Mouse (Mus musculus): ENCODE measurements around the gene Rpl13a.
"Not testable (repeated sequence)": the region's sequence is repeated elsewhere in the genome, so short reads cannot be mapped to it uniquely, and the experiment has no call there.

Rpl13a gene

DNA sequence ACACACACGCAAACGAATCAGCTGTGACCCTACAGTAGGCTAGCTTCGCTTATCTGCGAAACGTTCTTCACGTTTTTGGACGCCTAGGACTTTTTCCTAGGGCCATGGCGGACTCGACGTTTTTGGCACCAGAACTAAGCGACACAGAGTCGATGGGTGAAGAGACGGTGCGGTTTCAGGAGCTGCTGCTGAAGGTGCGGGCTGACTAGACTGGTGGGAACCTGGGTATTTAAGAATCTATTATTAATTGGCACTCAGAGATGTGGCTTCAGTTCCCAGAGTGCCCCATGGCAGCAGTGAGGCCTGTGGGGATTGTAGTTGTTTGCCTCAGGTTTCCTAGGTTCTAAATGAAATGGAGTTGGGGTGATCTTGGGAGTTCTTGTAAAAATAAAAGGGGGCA is 27.6 kb upstream of the Rpl13a start:
- DNase-seq (ENCODE audit: low spot score in 2 of 2), result no peak

DNA sequence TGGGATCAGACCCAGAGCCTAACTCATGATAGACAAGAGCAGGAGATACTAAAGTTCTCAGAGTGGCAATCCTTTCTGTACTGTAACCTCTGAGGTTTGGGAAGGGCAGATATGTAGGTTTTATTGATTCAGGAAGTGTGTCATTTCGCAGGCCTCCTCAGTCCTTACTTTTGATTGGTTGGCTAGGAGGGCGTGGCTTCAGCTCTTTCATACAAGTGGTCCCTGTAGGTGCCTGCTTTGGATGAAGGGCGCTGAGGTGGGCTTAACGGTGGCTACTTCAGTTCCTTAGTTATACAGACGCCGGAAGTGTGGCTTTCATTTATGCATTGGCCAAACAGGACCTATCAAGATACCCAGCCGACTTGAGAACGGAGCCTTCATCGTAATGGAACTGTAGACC is 27.0 kb upstream of the Rpl13a start:
- DNase-seq (ENCODE audit: low spot score in 2 of 2), result no peak

DNA sequence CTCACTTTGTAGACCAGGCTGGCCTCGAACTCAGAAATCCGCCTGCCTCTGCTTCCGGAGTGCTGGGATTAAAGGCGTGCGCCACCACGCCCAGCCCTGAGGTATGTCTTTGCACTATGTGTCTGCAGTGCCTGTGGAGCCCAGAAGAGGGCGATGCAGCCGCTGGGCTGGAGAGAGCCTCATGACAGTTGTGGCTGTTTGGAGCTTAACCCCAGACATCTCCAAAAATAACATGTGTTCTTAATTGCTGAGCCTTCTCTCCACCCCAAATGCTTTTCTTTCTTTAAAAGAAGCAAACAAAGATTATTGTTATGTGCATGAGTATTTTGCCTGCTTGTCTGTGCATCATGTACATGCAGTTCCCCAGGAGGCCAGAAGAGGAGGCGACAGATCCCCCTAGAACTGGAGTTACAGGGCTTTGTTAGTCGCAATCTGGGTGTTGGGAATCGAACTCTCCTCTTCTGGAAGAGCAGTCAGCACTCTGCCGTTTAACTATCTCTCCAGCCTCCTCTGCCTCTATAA is 26.5 kb upstream of the Rpl13a start:
- DNase-seq (ENCODE audit: low spot score in 2 of 2), result peak in 1 of 2 experiments; percentile 32

DNA sequence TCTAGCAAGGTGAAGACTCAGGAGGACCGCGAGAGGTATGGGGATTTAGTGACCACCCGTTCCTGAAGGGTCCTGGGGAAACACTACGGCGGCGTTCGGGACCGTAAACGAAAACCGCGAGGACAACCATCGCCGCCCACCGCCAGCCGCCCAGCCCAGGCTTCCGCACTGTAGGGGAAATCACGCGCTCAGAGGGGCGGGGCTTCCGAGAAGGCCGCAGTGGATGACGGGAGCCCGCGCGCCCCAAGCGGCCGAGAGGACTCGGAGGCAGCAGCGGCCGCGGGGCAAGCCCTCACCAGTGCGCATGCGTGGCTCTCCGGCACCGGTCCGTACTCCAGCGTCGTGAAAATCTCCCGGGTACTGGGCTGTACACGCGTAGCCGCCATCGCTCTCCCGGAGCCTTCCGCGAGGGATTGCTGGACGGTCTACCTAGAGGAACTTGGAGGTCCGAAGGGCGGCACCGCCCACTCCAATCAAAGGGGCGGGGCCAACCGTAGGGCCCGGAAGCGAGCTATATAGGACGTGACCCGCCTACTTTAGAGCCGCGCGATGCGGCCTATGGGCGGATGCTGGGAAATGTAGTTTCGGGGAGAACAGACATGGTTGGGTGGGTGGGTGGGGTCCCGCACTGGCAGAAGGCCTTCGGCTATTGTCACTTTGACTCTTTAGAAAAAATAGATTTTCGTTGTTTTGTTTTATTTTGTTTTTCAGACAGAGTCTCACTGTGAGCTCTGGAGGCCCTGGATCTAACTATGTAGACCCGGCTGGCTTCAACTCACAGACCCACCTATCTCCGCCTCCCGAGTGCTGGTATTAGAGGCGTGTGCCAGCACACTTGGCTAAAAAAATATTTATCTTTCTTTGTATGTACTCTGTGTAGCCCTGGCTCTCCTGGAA is 25.8 kb upstream of the Rpl13a start, which contains the start of the genes Pih1d1 and Aldh16a1:
Pih1d1 (plus strand) TSS at position 208 of the 897 bp plus-strand sequence.
Aldh16a1 (minus strand) TSS at position 489 of the 897 bp plus-strand sequence.
- peak; percentile 96 to 97 for DNase-seq (ENCODE audit: low spot score in 2 of 2)

DNA sequence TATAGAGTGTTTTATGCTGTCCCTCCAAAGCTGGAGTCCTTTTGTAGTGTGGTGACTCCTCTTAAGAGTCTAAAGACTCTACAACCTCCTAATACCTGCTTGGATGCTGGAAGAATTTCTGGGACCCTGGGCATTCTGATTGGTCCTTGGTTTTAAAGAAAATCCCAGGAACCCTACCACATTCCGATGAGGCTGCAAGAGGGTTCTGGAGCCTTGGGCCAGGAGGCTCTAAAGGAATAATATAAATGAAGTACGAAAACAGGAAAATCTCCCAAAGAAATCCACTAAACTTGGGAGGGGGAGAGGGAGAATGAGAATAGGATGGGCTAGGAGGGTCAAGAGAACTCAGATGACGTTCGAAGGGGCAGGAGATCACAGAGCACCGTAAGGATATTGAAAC is 25.0 kb upstream of the Rpl13a start:
- DNase-seq (ENCODE audit: low spot score in 2 of 2), result no peak

DNA sequence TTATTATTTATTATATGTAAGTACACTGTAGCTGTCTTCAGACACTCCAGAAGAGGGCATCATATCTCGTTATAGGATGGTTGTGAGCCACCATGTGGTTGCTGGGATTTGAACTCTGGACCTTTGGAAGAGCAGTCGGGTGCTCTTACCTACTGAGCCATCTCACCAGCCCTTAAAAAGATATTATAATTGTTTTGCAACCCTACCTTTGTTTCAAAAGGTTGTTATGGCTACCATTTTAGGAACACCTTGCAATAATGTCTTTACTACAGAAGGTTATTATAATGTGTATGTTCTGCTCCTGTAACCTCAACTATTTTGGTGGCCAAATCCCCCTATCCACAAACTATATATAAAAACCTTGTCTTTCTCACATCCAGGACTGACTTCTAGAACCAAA is 24.5 kb upstream of the Rpl13a start:
- DNase-seq (ENCODE audit: low spot score in 2 of 2), result not testable (repeated sequence)

DNA sequence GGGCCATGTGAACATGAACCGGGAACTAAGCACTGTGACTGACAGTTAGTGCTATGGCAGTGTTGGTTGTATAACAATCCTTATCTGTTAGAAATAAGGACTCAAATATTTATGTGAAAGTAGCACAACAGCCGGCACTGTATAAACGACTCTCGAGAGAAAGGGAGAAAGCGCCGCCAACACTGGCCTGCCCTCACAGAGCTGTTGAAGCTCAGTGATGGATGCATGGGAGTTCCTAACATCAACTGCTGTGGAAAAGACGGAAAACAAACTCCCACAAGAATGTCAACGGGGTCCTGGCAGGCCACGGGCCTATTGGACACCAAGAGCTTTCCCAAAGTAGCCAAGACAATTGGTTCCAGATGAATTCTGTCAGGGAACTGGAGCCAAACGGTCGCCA is 22.7 kb upstream of the Rpl13a start:
- peak; percentile 25 to 46 for DNase-seq (ENCODE audit: low spot score in 2 of 2)

DNA sequence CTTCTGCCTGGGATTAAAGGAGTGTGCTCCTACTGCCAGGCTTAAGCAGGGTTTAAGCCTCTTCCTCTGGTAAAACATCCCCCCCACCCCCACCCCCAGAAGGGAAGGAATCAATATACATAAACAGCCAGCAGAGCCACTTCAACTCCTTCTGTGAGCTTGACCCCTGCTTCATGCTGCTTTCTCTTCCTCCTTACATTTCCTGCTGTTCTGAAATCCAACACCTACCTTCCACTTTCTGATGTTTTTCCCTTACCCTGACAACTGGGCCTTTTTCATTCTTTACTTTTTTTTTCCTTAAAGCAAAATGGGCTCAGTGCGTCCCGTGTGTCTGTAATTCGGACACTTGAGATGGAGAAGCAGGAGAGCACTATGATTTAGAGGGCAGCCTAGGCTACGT is 21.8 kb upstream of the Rpl13a start:
- DNase-seq (ENCODE audit: low spot score in 2 of 2), result no peak

DNA sequence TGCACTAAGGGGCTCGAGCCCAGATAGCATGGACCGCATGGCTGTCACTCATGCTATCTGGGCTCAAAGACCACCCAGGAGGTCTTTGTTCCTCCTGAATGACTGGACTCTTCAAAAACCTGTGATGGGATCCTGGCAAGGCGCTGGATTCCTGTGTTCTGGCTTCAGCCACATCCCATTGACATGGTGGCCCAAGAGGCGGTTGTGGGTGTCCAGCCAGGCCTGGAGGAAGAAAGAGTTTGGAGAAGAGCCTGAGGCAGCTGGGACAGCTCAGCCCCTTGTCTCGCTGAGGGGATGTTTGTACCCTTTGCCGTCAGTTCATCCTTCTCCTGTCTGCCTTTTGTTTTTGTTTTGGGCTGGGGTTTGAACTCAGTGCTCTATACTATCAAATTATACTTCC is 21.0 kb upstream of the Rpl13a start:
- no peak for DNase-seq (ENCODE audit: low spot score in 2 of 2)

DNA sequence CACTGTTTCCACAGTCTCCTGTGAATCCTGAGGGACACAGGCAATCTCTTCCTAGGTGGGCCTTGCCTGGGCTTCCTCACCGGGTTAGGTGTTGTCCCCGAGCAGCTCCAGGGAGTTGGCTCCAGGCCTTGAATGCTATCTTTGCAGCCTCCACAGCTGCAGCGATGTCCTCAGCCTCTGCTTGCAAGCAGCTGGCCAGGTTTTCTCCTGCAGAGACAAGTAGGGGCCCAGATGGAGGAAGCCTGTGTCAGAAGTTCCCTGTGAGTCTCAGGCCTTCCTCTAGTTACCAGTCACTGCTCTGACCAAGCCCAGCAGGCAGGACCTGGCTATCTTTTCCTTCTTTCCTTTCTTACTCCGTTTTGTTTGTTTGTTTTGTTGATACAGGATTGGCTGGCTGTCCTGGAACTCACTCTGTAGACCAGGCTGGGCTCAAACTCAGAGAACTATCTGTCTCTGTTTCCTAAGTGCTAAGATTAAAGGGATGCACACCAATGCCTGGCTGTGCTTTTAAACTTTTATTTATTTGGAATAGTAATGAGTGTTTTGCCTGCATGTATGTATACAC is 20.1 kb upstream of the Rpl13a start:
- no peak for DNase-seq (ENCODE audit: low spot score in 2 of 2)

DNA sequence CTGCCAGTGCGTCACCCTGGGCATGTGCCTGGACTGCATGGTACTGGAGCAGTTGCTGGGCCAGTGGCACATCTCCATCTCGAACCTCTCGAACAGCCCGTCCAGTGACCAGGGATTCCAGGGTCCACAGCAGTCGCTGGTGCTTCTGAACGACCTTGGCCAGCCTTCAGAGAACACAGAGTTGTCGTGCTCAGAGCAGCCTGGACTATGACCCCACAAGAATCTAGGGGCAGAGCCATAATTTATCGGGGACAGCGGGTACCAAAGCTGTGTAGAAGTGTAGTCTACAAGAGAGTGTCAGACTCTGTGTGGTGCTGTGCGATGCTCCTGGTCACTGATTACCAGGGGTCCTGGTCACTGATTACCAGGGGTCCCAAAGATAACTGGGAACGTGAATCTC is 19.3 kb upstream of the Rpl13a start:
- DNase-seq (ENCODE audit: low spot score in 2 of 2), result no peak

DNA sequence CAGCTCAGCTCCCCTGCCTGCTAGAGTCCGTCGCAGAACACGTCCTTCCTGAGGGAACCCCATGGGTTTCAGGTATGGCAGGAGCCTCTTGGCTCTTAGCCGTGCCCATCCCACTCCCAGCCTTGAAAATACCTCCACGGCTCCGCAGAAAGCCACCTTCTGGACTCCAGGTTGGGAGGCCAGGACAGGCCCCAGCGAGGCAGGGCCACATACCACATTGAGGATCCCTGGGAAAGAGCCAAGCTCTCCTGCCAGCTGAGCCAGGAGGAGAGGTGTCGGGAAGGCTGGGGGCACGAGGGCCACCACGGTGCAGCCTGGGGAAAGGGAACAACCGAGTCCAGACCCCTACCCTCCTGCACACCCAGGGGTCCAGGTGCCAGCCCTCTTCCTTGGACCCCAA is 18.7 kb upstream of the Rpl13a start:
- no peak for DNase-seq (ENCODE audit: low spot score in 2 of 2)

DNA sequence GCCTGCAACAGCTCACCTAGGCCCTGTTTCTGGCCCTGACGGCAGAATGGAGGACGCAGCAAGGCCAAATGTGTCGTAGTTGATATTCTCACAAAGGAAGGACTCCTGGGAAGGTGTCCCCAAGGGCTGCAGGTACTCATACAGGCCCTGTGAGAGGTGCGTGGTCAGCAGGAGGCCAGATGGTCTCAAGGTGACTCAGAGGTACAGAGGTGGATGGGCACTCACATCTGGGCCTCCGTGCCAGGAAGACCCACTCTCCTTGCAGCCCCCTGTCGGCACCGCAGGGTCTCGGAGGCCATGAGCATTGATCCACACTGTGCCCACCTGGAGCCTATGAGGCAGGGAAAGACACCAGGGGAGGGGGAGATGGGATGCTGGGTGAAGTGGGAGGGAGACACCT is 16.9 kb upstream of the Rpl13a start:
- DNase-seq (ENCODE audit: low spot score in 2 of 2), result no peak

DNA sequence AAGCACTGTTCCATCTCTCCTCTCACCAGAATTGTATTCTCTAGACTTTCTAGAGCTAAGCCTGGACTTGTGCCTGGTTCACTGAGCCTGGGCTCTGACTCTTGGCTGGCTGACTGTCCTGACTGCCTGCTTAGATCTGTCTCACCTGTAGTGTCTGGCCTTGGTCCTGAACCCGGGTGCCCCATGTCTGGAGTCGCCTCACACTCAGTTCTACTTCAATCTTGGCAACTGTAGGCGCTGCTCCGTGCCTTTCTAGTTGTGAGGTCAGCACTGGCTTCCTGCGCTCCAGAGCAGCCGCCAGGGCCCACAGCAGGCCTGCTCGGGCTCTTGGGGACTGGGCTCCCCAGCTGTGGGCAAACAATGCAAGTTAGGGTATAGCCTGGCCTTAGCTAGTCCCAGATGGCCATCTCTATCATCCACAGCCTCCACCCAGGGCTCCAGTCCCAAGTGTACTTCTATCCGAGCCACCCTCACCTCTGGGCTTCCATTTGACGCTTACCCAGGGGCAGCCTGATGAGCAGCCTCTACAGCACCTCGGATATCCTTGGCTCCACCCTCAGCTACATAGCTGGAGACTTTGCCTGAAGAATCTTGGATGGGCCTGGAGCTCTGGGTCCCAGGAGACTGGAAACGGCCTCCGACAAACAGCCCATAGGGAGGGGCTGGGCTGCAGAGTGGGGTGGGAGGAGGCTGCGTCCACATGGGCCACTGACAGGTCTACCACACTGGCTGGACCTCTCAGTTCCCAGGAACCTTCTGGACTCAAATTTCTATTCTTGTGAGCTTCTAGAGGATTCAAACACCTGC is 16.0 kb upstream of the Rpl13a start:
- no peak for DNase-seq (ENCODE audit: low spot score in 2 of 2)

DNA sequence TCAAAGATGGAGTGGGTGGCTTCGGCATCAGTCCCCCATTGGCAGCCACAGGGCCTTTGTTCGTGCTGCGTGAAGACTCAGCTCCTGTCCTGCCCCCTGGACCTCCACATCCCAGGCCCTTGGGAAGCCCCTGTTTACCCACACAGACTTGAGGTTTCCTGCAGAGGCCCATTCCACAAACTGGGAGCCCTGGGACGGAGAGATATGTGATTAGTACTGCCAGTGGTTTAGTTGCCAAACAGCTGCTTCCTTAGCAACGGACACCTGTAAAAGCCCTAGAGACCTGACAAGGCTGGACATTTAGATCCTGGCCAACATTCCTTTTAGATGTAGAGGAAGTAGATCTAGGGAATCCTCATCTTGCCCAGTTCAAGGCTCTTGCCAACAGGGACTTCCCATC is 13.4 kb upstream of the Rpl13a start:
- no peak for DNase-seq (ENCODE audit: low spot score in 2 of 2)

DNA sequence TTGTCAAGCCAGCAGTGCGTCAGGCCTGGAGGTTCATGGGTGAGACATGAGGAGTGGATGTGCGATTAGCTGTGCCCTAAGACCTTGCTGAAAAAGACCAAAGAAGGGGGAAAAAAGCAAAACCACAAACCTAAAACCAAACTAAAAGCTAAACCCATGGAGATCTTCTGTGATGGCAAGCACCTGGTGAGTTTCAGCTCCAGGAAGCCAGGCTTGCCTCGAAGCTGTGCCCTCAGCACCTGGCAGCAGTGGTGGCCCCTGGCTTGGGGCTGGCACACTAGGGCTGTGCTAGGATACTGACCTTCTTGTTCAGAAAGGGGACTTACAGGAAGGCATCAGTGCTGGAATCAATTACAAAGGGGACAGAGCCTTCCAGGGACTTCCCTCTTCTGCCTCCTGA is 12.8 kb upstream of the Rpl13a start:
- DNase-seq (ENCODE audit: low spot score in 2 of 2), result no peak

DNA sequence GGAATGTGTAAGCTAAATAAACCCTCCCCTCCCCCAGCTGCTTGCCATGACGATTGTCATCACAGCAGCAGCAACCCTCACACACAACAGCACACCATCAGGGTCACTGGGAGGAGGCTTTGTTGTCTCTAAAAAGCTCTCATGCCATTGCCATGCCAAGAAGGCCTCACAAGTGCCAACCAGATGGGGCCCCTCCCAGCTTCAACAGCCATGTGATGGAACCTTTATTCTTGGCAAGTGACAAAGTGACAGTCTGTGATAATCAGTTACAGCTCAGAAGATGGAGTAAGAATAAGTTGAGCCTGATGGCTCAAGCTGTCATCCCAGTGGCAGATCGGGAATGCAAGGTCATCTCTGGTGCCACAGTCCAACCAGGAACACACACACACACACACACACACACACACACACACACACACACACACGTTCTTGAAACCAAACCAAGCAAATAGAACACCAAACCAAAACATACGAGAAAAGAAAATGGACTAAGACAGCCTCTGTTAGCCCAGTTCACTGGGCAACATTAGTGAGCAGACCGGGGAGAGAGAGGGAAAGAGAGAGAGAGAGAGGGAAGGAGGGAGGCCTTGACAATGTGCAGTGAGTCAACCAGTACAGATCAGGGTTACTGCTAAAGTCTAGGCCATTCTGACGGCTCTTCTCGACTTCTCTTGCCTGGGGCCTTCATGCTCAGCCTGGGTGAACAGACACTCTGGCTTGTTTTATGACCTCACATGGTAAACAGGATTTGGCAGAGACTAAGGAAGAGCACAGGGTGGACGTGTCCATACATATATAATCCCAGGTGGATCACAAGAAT is 11.6 kb upstream of the Rpl13a start:
- no peak for DNase-seq (ENCODE audit: low spot score in 2 of 2)

DNA sequence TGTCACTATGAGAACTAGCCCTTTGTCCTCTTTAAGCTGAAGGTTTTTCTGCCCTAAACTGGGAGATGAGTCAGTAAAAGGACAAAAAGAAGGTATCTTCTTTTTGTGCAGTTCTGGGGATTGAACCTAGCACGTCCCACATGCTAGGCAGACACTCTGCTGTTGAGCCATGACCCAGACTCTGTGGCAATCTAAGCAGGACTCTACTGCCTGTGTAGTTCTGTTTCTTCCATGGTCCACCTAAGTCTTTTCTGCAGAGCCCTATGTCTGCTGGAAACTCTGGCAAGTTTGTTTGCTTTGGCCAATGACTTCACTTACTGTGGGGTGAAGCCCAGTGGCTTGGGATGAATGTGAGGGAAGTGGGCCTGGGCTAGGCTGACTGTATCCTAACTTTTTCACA is 9.8 kb upstream of the Rpl13a start:
- DNase-seq (ENCODE audit: low spot score in 2 of 2), result no peak

DNA sequence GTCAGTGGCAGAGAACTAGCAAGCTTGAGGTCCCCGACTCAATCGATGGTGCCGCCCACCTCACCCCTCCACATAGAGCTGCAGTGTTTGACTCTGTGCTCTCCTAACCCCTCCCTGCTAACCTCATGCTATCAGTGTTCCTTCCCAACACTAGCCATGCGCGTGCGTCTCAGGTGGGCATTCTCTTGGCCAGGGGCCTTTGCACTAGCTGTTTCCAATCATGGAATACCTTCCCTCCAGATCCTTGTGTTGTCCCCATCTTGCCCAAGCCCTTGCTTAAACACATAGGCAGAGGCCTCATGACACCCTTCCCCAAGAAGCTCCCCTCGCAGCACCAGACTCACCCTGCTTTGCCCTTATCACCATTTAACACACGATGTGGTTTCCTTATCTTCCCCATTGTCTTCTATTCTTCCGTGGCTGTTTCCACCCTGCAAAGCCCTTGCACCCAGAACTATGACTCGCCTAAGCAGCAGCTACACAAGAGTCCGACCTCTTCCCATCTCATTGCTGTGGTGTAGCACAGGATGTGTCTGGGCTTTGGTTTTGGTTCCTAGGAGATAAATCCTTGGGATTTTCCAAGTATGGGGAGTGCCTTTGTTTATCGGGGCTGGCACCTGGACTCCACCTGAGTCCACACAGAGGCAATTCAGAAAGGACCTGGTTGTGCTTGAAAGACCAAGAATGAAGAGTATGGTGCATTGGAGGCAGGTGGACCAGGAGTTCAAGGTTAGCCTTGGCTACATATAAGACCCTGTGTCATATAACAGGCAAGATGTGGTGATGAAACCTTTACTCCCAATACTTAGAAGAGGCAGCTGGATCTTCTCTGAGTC is 8.8 kb upstream of the Rpl13a start:
- DNase-seq (ENCODE audit: low spot score in 2 of 2), result no peak

DNA sequence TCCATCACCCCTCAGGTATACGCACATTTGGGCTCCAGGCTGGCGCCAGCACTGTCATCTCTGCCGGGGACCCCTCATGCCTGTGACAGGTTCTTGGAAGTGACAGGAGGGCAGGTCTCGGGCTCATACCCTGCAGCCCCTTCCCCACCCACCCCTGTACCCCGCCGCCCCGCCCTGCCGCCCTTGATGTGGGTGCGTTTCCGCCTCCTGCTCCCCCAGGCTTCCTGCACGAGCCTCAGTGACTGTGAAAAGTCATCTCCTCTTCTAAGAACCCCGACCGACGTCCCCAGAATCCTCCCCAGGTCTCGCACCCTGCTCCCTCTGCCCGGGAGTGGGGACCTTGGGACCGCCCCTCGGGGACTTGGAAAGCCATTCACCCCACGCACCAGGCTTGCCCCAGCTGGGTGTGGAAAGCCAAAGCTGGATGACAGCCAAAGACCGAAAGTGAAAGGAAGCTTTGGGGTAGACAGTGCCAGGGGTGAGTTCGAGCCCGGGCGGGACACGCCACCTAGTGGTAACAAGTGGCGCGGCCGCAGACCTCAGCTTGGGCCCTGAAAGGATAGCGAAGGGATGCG is 7.5 kb upstream of the Rpl13a start, which contains the start of the genes Gm45713 and Flt3l:
Gm45713 (minus strand) TSS at position 239 of the 575 bp plus-strand sequence.
Flt3l (minus strand) TSS at position 440 of the 575 bp plus-strand sequence.
- peak; percentile 88 to 93 for DNase-seq (ENCODE audit: low spot score in 2 of 2)

Measured in urinary bladder, postnatal 36 days (tissue).